Mouse (Mus musculus): Measurements from ENCODE around the gene Robo4.

The Robo4 gene

DNA sequence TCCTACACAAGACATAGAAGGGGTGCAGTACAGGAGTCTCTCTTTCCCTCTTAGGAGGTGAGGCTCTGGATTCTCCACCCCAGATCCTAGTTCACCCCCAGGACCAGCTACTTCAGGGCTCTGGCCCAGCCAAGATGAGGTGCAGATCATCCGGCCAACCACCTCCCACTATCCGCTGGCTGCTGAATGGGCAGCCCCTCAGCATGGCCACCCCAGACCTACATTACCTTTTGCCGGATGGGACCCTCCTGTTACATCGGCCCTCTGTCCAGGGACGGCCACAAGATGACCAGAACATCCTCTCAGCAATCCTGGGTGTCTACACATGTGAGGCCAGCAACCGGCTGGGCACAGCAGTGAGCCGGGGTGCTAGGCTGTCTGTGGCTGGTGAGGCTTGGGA lies 804 bp downstream of the Robo4 start:
- no peak for DNase-seq (ENCODE audit: low spot score)

DNA sequence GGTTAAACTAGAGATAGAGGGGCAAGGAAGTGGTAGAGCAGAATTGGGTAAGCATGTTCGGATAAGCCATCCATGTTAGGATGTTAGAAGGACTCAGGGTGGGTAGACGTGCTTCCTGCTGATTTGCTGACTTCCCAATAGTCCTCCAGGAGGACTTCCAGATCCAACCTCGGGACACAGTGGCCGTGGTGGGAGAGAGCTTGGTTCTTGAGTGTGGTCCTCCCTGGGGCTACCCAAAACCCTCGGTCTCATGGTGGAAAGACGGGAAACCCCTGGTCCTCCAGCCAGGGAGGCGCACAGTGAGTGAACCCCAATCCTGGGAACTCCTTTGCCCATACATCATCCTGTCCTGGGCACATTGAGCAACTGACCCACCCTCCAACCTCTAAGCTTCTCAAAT lies 1.3 kb downstream of the Robo4 start:
- DNase-seq (ENCODE audit: low spot score): no peak

DNA sequence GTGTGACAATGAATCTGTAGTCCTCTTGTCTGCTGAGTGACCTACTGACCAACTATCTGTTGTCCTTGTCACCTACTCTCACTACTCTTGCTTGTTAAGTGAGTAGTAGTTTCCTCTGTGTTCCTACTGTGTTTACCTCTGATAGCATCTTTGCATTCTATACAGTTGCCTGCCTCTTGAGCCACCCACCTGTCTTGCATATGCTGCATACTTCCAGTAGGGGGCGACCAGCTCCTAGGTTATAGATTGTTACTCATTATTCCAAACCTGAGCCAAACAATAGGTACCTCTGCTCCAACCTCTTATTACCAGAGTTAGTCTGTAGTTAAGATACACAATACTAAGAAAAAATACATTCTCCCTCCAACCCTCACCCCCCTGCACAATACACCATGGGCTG lies 4.7 kb downstream of the Robo4 start:
- DNase-seq (ENCODE audit: low spot score): no peak

DNA sequence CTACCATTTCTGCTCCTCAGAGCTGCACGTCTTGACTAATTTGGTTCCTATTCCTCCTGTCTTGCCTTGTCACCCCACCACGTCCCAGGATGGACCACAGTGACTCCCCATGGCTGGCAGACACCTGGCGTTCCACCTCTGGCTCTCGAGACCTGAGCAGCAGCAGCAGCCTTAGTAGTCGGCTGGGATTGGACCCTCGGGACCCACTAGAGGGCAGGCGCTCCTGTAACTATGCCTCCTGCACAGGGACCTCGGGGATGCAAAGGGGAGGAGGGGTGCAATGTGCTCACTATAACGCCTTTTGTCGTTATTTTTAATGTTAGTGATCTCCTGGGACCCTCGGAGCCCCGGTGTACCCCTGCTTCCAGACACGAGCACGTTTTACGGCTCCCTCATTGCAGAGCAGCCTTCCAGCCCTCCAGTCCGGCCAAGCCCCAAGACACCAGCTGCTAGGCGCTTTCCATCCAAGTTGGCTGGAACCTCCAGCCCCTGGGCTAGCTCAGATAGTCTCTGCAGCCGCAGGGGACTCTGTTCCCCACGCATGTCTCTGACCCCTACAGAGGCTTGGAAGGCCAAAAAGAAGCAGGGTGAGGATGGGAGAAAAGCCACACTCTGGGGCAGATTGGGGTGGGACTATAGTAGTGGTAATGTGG lies 6.3 kb downstream of the Robo4 start:
- no peak for DNase-seq (ENCODE audit: low spot score)

DNA sequence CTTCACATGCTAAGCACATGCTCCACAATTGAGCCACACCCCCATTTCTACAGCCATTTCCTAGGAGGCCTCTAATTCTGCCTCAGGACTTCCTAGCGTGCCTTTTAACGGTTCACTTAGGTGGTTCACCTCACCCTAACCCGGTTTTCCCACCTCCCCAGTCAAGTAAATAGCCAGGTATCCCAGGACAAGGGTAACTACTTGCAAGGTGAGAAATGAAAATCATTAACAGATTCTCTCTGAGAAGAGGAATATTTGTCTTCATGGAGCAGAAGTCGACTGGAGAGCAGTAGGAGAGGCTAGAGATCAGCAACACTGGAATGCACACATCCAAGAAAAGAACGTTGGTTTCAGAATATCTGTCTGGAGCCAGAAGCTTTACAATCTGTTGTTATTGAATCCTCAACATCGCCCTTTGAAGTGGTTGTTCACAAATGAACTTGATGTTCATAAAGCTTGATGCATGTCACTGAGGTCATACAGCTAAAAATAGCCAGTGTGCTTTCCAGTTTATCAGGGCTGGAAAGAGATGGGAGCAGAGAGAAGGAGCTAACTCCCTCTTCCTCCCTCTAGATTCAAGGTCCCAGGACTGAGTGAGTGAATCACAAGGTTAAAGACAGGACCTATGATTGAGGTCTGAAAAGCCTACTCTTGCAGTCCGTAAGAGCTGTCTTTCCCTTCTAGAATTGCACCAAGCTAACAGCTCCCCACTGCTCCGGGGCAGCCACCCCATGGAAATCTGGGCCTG lies 8.2 kb downstream of the Robo4 start:
- no peak for DNase-seq (ENCODE audit: low spot score)

DNA sequence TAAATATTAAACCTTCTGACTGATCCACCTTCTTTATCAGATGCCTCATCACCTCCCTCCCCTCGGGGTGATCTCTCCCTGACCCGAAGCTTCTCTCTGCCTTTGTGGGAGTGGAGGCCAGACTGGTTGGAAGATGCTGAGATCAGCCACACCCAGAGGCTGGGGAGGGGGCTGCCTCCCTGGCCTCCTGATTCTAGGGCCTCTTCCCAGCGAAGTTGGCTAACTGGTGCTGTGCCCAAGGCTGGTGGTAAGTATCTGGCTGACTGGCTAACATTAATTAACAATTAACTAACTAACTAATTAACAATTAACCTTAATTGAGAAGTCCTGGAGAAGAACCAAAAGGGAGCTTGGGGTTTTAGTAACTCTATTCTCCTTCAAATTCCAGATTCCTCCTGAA lies 11.3 kb downstream of the Robo4 start:
- DNase-seq (ENCODE audit: low spot score): no peak

DNA sequence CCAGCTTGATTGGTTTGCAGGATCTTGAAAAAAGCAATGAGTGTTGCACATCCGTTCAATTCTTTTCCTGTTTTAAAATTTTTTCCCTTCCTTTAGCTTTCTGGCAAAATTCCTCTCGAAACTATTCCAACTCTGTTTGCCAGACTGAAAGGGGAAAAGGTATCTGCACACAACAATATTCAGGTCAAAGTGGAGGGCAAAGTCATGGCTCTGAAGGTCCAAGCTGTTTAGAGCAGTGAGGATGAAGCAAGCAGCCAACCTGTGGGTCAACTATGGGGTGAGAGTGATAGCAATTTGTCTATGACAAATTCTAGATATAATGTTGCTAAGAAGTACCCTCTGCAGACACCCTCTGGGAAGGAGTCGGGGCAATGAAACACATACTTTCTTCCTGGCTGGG lies 13.0 kb downstream of the Robo4 start:
- DNase-seq (ENCODE audit: low spot score): no peak

DNA sequence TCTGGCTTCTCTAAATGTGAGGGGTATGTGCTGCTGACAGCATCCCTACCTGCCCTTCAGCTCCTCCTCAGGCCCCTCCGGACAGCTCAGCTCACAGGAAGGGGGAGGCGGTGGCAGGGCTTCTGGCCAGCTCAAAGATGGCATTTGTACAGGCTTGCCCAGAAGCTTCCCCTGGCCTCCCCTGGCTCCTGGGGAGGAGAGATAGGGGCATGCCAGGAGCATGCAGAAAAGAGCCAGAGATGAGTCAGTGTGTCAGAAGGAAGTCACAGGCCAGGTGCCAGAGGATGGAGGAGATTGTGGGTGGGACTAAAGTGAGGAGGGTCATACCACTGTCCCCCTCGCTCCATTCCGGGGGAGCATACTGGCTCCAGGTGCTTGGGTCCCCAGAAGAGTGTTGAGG lies 17.1 kb downstream of the Robo4 start:
- DNase-seq (ENCODE audit: low spot score): no peak

DNA sequence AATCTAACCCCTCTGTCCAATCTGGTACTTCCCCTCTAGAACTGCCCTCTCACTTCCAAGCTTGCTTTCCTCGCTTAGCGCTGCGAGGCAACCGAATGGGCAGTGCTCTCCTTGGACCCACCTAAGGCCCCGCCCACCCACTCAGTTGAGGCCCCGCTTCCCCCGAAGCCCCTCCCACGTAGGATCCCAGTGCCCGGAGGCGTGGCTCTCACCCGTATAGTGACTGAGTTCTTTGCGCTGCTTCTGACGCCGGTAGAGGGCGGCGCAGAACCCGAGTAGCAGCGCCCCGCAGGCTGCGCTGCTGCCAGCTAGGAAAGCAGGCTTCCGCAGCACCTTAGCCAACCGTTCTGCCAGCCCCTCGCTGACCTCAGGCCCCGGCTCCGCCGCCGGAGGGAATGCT lies 19.0 kb downstream of the Robo4 start:
- DNase-seq (ENCODE audit: low spot score): peak; percentile 84

DNA sequence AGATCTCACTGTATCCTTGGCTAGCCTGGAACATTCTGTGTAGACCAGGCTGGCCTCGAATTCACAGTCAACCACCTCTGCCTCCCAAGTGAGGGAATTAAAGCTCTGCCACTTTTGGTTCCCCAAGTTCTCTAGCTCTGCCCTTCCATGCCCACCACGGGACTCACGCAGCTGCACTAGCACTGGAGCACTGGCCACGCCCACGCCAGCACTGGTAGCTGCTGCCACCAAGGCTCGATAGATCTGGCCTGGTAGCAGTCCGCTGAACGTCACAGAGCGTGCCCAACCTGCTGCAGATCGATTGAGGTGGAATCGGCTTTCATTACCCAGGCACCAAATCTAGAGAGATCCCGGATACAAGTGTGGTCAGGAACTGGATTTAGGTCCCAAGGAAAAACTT lies 19.5 kb downstream of the Robo4 start:
- DNase-seq (ENCODE audit: low spot score): no peak

DNA sequence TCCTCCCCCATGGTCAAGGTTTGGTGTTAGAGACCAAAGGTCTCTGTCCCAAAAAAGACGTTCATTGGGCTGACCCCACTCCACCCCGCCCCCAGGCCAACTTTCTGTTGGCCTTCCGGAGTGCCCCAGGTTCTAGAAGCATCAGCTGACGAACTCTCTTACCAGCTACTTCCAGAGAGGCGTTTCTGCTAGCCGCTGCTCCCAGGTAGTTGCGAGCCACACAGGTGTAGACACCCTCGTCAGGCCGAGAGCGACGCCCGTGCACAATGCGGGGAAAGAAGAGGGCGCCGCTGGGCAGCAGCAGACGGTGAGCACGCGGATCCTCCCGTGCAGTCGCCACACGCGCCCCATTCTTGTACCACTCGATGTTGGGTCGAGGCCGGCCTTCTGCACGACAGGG lies 27.6 kb downstream of the Robo4 start:
- DNase-seq (ENCODE audit: low spot score): no peak

DNA sequence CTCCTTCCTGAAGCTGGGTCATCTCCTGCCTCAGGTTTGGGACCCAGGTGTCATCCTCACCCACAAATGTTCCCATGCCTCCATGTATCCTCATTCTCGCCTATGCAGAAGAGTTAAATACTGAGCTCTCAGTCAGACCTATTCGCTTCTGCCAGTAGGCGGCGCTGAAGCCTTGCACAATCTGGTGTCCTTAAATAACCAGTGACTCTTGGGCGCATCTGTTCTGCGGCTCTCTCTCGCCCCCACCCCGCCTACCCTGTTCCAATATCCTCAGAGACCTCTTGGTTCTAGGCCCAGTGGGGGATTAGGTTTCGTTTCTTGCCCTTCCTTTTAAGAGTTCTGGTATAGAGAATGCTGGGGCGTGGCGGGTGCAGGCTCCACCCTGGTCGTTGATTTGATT lies 28.9 kb downstream of the Robo4 start:
- DNase-seq (ENCODE audit: low spot score): peak; percentile 87

DNA sequence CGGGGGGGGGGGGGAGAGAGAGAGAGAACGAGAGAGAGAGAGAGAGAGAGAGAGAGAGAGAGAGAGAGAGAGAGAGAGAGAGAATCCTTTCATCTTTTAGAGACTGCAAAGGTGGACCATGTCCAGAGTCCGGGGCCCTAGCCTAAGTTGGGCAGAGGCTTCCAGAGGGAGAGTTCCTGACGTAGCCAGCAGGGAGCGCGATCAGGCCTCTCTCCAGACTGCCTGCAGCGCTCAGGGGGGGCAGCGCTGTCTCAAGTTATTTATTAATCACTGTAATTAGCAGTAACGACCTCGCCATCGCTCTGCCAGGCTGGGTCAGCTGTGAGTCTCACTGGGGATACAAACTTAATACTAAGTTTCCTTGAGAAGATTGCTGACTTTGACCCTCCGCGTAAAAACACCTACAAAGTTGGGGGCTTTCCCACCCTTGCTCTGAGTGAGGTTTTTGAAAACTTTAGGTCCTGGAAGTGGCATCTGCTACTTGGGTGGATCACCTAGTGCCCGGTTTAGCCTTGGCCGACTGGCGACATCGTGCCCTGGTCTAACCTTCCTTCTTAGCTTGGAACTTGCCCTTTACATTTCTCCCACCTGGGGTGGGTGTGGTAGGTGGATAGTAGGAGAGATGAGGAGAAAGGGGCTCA lies 30.4 kb downstream of the Robo4 start:
- DNase-seq (ENCODE audit: low spot score): peak; percentile 45

DNA sequence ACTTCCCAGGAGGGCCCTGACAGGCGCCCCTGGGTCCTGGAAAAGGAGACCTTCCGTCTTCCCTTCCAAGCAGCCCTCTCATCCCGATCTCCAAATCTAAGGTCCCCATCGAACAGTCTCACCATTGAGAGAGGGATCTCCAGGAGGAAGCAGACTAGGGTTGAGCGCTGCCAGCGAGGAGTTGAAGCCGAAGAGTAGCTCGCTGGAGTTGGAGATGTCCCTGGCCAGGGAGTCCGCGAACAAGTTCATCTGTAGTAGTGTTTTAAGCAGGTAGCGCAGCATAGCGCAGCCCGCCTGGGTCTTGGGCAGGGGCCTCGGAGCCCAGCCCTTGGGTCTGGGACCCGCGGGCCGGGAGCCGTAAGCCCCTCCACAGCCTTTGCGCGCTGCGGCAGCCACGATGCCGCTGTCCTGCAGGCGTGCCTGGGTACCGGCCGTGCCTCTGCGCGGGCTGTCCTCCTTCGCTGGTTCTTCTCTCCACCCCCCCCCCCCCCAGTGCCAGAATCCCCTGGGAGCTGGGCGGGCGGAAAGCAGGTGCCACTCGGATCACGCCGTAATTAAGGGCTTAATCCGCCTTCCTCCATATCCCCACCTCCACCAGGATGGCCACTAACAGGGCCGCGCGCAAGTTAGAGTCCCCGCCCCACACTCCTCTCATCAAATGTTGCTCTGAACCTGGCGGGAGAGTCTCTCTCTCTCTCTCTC lies 31.2 kb downstream of the Robo4 start, which contains the start of gene Robo3:
Gene Robo3, minus strand, starts transcription at position 527 of the 702 bp plus-strand sequence.
- no peak for DNase-seq (ENCODE audit: low spot score)

DNA sequence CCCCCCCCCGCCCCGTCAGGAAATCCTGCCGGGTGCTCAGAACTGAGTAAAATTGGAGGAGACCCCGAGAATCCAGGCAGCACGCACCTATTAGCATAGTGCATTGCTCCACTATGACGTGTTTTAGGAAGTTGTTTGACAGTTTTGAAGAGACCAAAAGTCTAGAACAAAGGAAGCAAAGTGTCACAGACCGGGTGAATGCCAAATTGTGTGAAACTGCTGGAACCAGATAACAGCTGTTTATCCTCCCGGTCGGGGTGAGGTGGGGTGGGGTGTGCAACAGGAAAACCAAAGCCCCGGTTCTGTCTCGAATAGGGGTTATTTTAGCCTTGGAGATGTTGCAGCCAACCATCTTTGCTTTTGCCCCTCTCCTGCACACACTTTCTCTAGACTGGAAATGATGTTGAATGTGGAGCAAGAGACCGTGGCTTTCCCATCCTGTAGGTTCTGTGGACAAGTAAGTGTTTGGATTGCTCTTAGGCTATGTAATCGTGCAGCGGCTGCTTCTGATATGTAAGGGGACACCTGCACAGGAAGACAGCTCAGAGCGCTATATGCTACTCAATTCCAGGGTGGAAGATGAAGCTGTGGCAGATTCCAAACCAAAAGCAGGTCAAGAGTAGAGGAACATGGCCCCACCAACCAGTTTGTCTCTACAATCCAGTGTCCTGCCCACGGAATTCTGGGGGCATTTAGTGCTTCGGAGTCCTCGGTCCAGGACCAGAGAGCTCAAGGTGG lies 32.3 kb downstream of the Robo4 start:
- no peak for DNase-seq (ENCODE audit: low spot score)

DNA sequence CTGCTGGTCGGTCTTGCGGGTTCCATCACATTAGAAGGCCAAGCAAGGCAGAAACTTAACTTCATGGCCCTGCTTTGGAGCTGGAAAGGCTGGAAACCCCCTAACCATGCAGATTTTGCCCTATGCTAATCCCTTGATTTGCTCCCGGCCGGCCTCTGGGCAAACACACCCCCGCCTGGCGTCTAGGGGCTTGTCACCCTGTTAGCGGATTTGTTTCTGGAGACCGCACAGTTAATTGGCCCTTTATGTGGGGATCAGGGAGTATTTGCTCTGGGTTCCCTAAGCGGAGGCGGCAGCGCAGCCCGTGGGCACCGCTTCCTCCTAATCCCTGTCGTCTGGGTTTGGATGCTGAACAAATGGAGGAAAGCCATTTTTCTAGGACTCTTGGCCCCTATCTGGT lies 33.2 kb downstream of the Robo4 start:
- no peak for DNase-seq (ENCODE audit: low spot score)

DNA sequence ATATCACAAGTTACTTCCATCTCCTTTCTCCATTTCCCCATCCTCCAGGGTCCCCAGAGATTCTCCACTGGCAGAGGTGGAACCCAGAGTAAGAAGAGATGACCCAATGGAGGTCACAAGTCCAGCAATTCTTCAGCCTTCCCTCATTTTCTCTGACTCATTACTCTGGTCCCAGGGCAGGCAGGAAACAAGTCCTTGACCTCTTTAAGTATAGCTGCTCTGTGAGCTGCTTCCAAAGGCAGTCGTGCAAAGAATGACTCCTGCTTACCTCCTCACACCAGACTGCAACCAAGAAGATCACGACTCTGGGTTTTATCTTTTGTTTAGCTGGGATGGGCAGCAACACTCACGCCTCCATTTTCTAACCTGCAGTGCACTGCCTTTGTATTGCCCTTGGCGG lies 33.9 kb downstream of the Robo4 start:
- no peak for DNase-seq (ENCODE audit: low spot score)

DNA sequence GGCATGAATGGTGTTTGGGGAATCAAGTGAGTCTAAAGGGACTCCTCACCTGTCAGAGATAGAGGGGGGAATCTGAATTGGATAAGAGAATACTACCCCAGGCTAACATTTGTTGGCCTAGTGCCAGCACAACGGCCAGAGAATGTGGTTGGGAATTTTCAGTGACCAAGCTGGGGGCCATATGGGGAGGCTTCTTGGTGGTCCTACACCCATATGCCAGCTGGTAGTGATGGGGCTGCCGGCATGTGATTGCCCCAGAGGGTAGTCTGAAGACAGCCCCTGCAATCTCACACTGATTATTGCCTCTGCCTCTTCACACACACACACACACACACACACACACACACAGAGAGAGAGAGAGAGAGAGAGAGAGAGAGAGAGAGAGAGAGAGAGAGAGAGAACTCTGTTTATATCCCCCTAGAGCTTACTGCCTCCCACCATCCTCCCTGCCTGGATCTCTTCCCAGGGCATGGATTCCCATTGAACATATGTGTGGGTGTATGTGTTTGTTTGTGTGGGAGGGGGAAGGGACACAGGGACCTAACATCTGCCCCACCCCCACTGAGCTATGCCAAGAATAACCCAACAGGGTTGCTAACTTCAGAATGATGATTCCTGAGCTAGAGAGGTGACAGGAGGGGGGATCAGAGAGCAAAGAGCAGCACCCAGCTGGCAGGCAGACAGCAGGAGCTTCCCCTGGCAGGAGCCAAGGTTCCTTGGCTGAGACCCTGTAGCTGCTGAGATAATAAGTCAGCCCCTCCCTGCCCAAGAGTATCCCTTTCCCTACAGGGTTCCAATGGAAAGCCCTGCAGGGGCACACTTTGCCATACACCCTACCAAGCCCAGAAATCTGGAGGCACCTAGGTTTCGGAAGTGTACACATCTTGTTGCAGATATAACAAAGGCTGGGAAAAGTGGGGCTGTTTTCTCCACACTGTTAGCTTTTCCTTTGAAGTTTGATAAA lies 36.4 kb downstream of the Robo4 start:
- no peak for DNase-seq (ENCODE audit: low spot score)

DNA sequence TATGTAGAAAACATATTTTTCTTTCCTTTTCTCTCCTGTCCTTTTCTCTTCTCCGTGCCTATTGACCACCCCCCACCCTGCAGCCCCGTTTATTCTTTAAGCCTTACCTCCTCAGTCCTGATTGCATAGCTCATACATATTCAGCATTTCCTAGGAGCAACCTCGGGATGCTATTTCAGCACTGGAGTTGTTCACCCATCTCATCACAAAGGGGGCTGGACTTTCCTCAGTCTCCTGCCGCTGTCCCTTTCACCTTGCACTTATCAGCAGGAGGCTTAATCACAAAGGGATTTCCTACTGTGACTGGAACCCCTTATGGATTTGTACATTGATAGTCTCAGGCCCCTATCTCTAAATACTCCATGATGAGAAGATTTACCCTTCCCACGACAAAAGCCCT lies 50.7 kb downstream of the Robo4 start:
- DNase-seq (ENCODE audit: low spot score): no peak

DNA sequence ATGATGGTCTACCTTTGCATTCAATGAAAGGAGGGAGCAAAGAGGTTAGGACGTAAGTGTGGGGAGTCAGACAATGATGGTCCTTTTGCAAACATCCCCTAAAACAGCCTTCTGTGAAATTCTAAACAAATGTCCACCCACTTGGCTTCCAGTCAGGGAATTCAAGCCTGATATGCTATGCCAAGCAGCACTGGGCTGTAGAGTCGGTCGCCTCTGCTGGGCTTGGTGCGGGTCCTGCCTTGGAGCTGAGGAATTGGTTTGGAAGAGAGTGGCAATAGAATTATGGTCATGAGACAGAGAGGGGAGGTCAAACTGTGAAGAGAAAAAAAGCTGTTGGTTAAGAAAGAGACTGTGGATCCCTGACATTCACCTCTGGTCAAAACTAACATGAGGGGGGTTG lies 51.6 kb downstream of the Robo4 start:
- DNase-seq (ENCODE audit: low spot score): no peak

DNA sequence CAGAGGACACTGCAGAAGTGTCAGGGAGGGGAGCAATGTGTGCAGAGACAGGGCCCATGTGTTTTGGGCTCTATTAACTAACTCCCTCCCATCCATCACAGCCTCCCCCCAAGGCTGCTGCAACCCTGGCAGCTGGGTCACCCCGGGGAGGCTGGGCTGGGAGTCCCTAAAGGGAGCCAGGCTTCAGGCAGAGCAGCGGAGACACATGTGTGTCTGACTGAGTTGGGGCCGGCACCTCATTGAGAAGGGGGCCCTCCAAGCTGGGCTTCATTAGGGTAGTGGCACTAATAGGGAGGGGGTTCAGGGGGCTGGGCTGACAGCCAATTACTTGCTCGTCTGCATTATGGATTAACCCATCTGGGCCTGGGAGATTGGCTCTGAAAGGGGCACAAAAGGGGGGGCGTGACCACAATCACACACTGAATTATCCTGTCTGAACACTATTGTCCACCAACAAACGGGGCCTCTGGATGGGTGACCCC lies 52.4 kb downstream of the Robo4 start:
- no peak for DNase-seq (ENCODE audit: low spot score)
